Mouse (Mus musculus) heart, embryonic 10.5 days (tissue): ENCODE results near the gene Ints13. TPM values are rescaled to one million over a fixed set of nuclear protein-coding genes. Genes with fewer than 3 reads are reported as not detected.
A peak's percentile ranks its signal among the peaks of the same experiment; 100 is the strongest.

Source experiments
- DNase-seq: peaks from one replicate; pipeline ENCODE4 v3.0.0-alpha.2; 2017; ENCODE audit warnings: low spot score
- H3K27ac ChIP-seq: fragments of 300-500 bp; sonication (generic); 2 replicates; pipeline ENCODE4 v1.5.1; 2016; ENCODE audit warnings: mild to moderate bottlenecking
- H3K27me3 ChIP-seq: fragments of 300-500 bp; sonication (generic); 2 replicates; pipeline ENCODE4 v1.6.1; 2016; ENCODE audit warnings: mild to moderate bottlenecking; ENCODE audit not compliant: poor library complexity, insufficient read depth, severe bottlenecking
- H3K36me3 ChIP-seq: fragments of 300-500 bp; sonication (generic); 2 replicates; pipeline ENCODE4 v1.6.1; 2016; ENCODE audit warnings: mild to moderate bottlenecking, moderate library complexity
- H3K4me1 ChIP-seq: fragments of 300-500 bp; sonication (generic); 2 replicates; pipeline ENCODE4 v1.6.1; 2016; ENCODE audit warnings: mild to moderate bottlenecking
- H3K4me3 ChIP-seq: fragments of 300-500 bp; sonication (generic); 2 replicates; pipeline ENCODE4 v1.5.1; 2016; ENCODE audit warnings: mild to moderate bottlenecking, moderate library complexity
- H3K9me3 ChIP-seq: fragments of 300-500 bp; sonication (generic); 2 replicates; pipeline ENCODE4 v1.6.1; 2016; ENCODE audit warnings: mild to moderate bottlenecking, moderate library complexity
- WGBS: fragments of 180-500 bp; shearing (Covaris S2); methylation state at CpG from one replicate; pipeline ENCODE4 v1.1.7; 2016; 5-methylcytosine and 5-hydroxymethylcytosine counted together
- polyA plus RNA-seq: library from polyadenylated mRNA; unstranded; fragments of >200 nt; fragmentation: Nextera tagmentation; extraction: Ambion mirVana; gene quantifications from 2 replicates; pipeline ENCODE4 v1.2.1, GENCODE M21; 2016

Gene Ints13
- polyA plus RNA-seq = 54.5 and 63.1 TPM in 2 replicates

GRCm38 (mm10) chr6:146577310-146578109, at the start of gene Ints13:
TSS of gene Ints13 (minus strand) at chr6:146577835.
- 0 out of 2 replicates have a peak, but pooled peaks cover 3% of the 10 kb centered on the region for H3K36me3 ChIP-seq
- H3K4me1 ChIP-seq = peaks cover 24% of the 10 kb centered on the region
- peak; percentile 98 for DNase-seq
- H3K9me3 ChIP-seq = no peaks in the 10 kb centered on the region
- under 1% methylated on average over 77 of the region's 77 CpGs for WGBS
- peak within 1 kb of the TSS; percentile 98 for H3K27ac ChIP-seq
- H3K27me3 ChIP-seq = no peaks in the 10 kb centered on the region
- H3K4me3 ChIP-seq = peak within 1 kb of the TSS; percentile 99

GRCm38 (mm10) chr6:146616670-146617069, 39.0 kb upstream of the Ints13 start:
- Histone ChIP-seq H3K36me3 (peaks cover 94% of the 10 kb centered on the region), H3K9me3 (no peaks in the 10 kb centered on the region), H3K27me3 (no peaks in the 10 kb centered on the region), H3K4me1 (peaks cover 1% of the 10 kb centered on the region; the same call in 1 of the 2 replicates), H3K27ac (no peak overlapping the region), H3K4me3 (no peak overlapping the region)
- 90% methylated on average over 2 of the region's 2 CpGs for WGBS
- DNase-seq = no peak

GRCm38 (mm10) chr6:146615891-146616290, 38.3 kb upstream of the Ints13 start:
- Histone ChIP-seq H3K27me3 (no peaks in the 10 kb centered on the region), H3K27ac (no peak overlapping the region), H3K9me3 (no peaks in the 10 kb centered on the region), H3K36me3 (peaks cover 92% of the 10 kb centered on the region), H3K4me3 (no peak overlapping the region), H3K4me1 (no peaks in the 10 kb centered on the region)
- DNase-seq = no peak
- WGBS = 88% methylated on average over 8 of the region's 8 CpGs

- peaks cover 91% of the 10 kb centered on the region for H3K36me3 ChIP-seq
- no peak overlapping the region for H3K27ac ChIP-seq
- WGBS = 92% methylated on average over 5 of the region's 5 CpGs
- no peaks in the 10 kb centered on the region for H3K27me3 ChIP-seq
- H3K9me3 ChIP-seq = no peaks in the 10 kb centered on the region
- no peaks in the 10 kb centered on the region for H3K4me1 ChIP-seq
- DNase-seq = peak; percentile 65
- H3K4me3 ChIP-seq = no peak overlapping the region
Measured at GRCm38 (mm10) chr6:146614541-146614940, 36.9 kb upstream of the Ints13 start.

GRCm38 (mm10) chr6:146613907-146614306, 36.3 kb upstream of the Ints13 start:
- H3K27ac ChIP-seq = no peak overlapping the region
- no peak overlapping the region for H3K4me3 ChIP-seq
- 87% methylated on average over 5 of the region's 5 CpGs for WGBS
- peak; percentile 53 for DNase-seq
- no peaks in the 10 kb centered on the region for H3K4me1 ChIP-seq
- peaks cover 93% of the 10 kb centered on the region for H3K36me3 ChIP-seq
- H3K9me3 ChIP-seq = no peaks in the 10 kb centered on the region
- H3K27me3 ChIP-seq = no peaks in the 10 kb centered on the region

GRCm38 (mm10) chr6:146612736-146613135, 35.1 kb upstream of the Ints13 start:
- Histone ChIP-seq H3K9me3 (no peaks in the 10 kb centered on the region), H3K36me3 (peaks cover 92% of the 10 kb centered on the region), H3K27me3 (no peaks in the 10 kb centered on the region), H3K4me1 (no peaks in the 10 kb centered on the region), H3K4me3 (no peak overlapping the region), H3K27ac (no peak overlapping the region)
- no peak for DNase-seq
- 90% methylated on average over 5 of the region's 5 CpGs for WGBS

DNA sequence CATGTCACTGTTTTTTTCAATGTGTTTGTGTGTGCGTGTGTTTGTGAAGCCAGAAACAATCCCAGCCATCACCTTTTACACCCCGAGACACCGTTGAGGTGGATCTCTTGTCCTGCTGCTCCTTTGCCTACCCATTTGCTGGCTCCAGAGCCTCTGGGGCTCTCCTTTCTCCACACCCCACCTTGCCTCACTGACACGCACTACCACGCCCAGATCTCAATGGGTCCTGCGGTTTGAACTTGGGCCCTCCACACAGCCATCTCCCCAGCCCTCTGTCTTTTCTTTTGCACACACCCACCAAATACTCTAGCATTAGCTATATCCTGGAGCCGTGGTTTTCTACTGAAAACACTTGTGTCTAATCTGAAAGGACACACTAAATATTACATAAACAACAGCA, 34.3 kb upstream of the Ints13 start:
- H3K27me3 ChIP-seq = no peaks in the 10 kb centered on the region
- H3K36me3 ChIP-seq = peaks cover 92% of the 10 kb centered on the region
- 85% methylated on average over 7 of the region's 7 CpGs for WGBS
- no peak overlapping the region for H3K4me3 ChIP-seq
- no peaks in the 10 kb centered on the region for H3K9me3 ChIP-seq
- H3K27ac ChIP-seq = no peak overlapping the region
- DNase-seq = no peak
- no peaks in the 10 kb centered on the region for H3K4me1 ChIP-seq

- peaks cover 92% of the 10 kb centered on the region for H3K36me3 ChIP-seq
- peak; percentile 72 for DNase-seq
- 89% methylated on average over 6 of the region's 6 CpGs for WGBS
Measured at GRCm38 (mm10) chr6:146611385-146611784, 33.8 kb upstream of the Ints13 start.

GRCm38 (mm10) chr6:146603651-146604050, 26.0 kb upstream of the Ints13 start:
- no peak overlapping the region for H3K4me3 ChIP-seq
- DNase-seq = no peak
- 90% methylated on average over 10 of the region's 10 CpGs for WGBS

More at GRCm38 (mm10) chr6:146611385-146611784, 33.8 kb upstream of the Ints13 start:
- Histone ChIP-seq H3K27me3 (no peaks in the 10 kb centered on the region), H3K9me3 (no peaks in the 10 kb centered on the region), H3K4me3 (no peak overlapping the region), H3K4me1 (no peaks in the 10 kb centered on the region), H3K27ac (no peak overlapping the region)

GRCm38 (mm10) chr6:146602601-146603000, 25.0 kb upstream of the Ints13 start:
- 89% methylated on average over 4 of the region's 4 CpGs for WGBS
- no peaks in the 10 kb centered on the region for H3K27me3 ChIP-seq
- H3K9me3 ChIP-seq = no peaks in the 10 kb centered on the region
- no peak for DNase-seq
- H3K36me3 ChIP-seq = peaks cover 87% of the 10 kb centered on the region
- no peaks in the 10 kb centered on the region for H3K4me1 ChIP-seq
- no peak overlapping the region for H3K4me3 ChIP-seq
- H3K27ac ChIP-seq = no peak overlapping the region

More at GRCm38 (mm10) chr6:146603651-146604050, 26.0 kb upstream of the Ints13 start:
- no peaks in the 10 kb centered on the region for H3K27me3 ChIP-seq
- H3K9me3 ChIP-seq = no peaks in the 10 kb centered on the region
- H3K27ac ChIP-seq = no peak overlapping the region
- H3K4me1 ChIP-seq = no peaks in the 10 kb centered on the region
- H3K36me3 ChIP-seq = peaks cover 88% of the 10 kb centered on the region

DNA sequence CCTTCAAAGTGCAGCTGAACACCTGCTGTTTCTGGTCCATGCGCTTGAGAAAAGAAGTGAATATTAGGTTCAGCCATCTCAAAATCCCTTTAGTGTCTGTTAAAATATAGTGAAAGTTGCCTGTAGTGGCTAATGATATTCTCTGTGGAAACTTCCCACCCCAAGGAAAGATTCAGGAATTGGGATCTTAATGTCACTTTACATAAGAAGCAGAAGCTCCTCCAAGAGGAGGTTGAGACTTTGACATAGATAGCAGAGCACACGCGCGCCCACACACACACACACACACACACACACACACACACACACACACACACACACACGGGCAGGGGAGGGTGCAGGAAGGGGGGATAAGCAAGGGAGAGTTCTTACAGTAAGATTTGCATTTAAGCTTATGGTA, 7.5 kb upstream of the Ints13 start:
- H3K36me3 ChIP-seq = peaks cover 52% of the 10 kb centered on the region
- WGBS = 87% methylated on average over 5 of the region's 5 CpGs

GRCm38 (mm10) chr6:146583366-146584046, 5.9 kb upstream of the Ints13 start:
- peaks cover 35% of the 10 kb centered on the region for H3K36me3 ChIP-seq
- DNase-seq = no peak
- H3K9me3 ChIP-seq = no peaks in the 10 kb centered on the region
- H3K27ac ChIP-seq = no peak overlapping the region
- H3K4me1 ChIP-seq = peaks cover 7% of the 10 kb centered on the region
- WGBS = 73% methylated on average over 2 of the region's 2 CpGs
- no peak overlapping the region for H3K4me3 ChIP-seq
- no peaks in the 10 kb centered on the region for H3K27me3 ChIP-seq

More for the DNA sequence above, 7.5 kb upstream of the Ints13 start:
- H3K27ac ChIP-seq = no peak overlapping the region
- no peaks in the 10 kb centered on the region for H3K4me1 ChIP-seq
- no peaks in the 10 kb centered on the region for H3K27me3 ChIP-seq
- H3K9me3 ChIP-seq = no peaks in the 10 kb centered on the region
- no peak for DNase-seq
- H3K4me3 ChIP-seq = no peak overlapping the region

DNA sequence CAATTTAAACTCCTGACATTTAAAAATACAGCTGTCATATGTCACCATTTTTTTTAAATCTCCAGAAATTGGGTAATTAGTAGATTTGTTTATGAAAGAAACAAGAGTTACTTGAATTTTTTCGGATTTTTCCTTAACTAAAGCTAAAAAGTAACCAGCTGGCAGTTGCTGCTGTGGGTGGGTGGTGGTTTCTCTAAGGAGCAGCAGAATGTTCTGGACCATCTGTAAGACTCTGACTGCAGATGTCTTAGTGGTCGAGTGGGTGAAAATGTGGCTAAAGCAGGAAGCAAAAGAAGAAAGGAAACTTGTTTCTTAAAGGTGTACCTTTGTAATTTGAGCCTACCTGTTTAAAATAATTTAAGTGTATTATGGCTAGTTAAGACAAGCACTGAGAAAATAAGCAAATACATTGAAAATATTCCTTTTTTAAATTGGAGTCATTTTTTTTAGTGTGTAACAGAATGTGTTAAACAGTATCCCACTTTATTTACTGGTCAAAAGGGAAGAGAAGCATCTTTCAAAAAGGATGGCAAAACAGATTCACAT, 2.8 kb upstream of the Ints13 start:
- Histone ChIP-seq H3K27me3 (no peaks in the 10 kb centered on the region), H3K9me3 (no peaks in the 10 kb centered on the region), H3K27ac (no peak overlapping the region), H3K4me3 (no peak overlapping the region), H3K36me3 (peaks cover 9% of the 10 kb centered on the region), H3K4me1 (peaks cover 18% of the 10 kb centered on the region)
- DNase-seq = no peak
- 39% methylated on average over 2 of the region's 2 CpGs for WGBS
